In the genomic region with DNA sequence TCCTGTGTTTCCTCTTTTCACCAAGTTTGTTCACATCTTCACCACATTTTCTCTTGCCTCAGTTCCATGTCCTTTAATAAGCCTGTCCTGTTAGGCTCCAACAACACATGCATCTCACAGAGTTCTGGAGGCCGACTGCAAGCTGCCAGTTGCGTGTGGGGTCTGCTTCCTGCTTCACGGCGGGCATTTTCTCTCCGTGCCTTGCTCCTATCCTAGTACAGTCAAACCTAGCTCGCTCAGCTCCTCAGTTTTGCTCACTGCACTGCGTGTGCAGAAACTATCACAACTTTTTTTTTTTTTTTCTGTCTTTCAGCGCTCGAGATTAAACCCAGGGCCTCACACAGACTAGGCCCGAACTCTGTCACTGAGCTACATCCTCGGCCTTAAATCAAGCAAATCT, we compare ENCODE assay signal across 24 mouse cellular contexts.
"Had no signal": no experiment of that assay in that cellular context is flagged by ENCODE, and none has a peak within 500 bp of the region (broad histone marks: within the 10 kb centered on the region; RNA-seq: fewer than 3 reads in every experiment).

No protein-coding gene starts in this region.

- H3K4me3 ChIP-seq: forebrain, embryonic 15.5 days; heart, adult 2 months; heart, embryonic 12.5 days; hindbrain, embryonic 10.5 days; hindbrain, embryonic 12.5 days; layer of hippocampus, adult 2 months; left cerebral cortex, adult 2 months; limb, embryonic 13.5 days; limb, embryonic 15.5 days had no signal

- DNase-seq: forebrain, postnatal 0 days; gastrocnemius, postnatal 14 days; gastrocnemius, postnatal 36 days; heart, adult 2 months; heart, postnatal 10 days; heart, postnatal 4 days; kidney, adult 18-20 months; kidney, adult 8-10 months; kidney, postnatal 10 days; kidney, postnatal 25 days; kidney, postnatal 4 days had no signal

- H3K27me3 ChIP-seq: forebrain, embryonic 15.5 days; heart, embryonic 12.5 days; hindbrain, embryonic 12.5 days; limb, embryonic 15.5 days had no signal

- H3K36me3 ChIP-seq: forebrain, embryonic 15.5 days; heart, embryonic 12.5 days; hindbrain, embryonic 10.5 days; hindbrain, embryonic 12.5 days; limb, embryonic 13.5 days; limb, embryonic 15.5 days had no signal

- H3K4me2 ChIP-seq: forebrain, embryonic 15.5 days; heart, embryonic 12.5 days; hindbrain, embryonic 12.5 days; hindbrain, embryonic 14.5 days; limb, embryonic 13.5 days; limb, embryonic 15.5 days had no signal

- H3K9ac ChIP-seq: forebrain, embryonic 15.5 days; forebrain, postnatal 0 days; heart, embryonic 12.5 days; hindbrain, embryonic 12.5 days; hindbrain, embryonic 14.5 days; limb, embryonic 13.5 days; limb, embryonic 15.5 days; liver, embryonic 14.5 days had no signal

- ATAC-seq: forebrain, embryonic 15.5 days; forebrain, postnatal 0 days; hindbrain, embryonic 16.5 days; inflammation-experienced regulatory T-cells, adult 6 months; intestine, postnatal 0 days had no signal

- H3K27ac ChIP-seq: forebrain, embryonic 15.5 days; heart, adult 2 months; hindbrain, embryonic 10.5 days; hindbrain, embryonic 12.5 days; hindbrain, embryonic 14.5 days; layer of hippocampus, adult 2 months; left cerebral cortex, adult 2 months; limb, embryonic 13.5 days; limb, embryonic 15.5 days; liver, embryonic 14.5 days had no signal

- H3K9me3 ChIP-seq: forebrain, embryonic 15.5 days; heart, embryonic 12.5 days; hindbrain, embryonic 10.5 days; hindbrain, embryonic 12.5 days; limb, embryonic 13.5 days; limb, embryonic 15.5 days had no signal
